Mouse (Mus musculus): ENCODE results near the gene Frmd4a. TPM values are rescaled to one million over a fixed set of nuclear protein-coding genes. Genes with fewer than 3 reads are reported as not detected.
A peak's percentile ranks its signal among the peaks of the same experiment; 100 is the strongest.
"Not testable (repeated sequence)": the region's sequence is repeated elsewhere in the genome, so short reads cannot be mapped to it uniquely, and the experiment has no call there.

The Frmd4a gene
- polyA plus RNA-seq, 1 experiment from 2014 or later: 19.3 TPM

DNA sequence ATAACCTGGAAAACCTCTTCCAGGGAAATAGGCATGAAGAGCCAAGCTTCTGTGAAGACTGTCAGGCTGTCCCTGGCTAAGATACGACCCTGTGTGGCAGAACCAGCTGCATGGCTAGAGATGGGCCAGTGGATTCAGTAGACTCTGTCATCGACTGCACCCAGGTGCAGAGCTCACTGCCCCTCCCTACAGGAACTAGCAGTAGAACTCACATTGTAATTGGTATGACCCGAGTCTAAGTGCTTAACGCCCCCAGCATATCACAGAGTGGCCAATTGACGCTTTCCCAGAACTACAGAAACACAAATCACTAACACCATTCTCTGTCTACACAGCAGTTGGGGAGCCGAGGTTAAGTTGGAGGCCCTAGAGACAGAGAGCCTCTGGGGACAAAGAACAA, 232.2 kb downstream of the Frmd4a start:
- H3K27me3 ChIP-seq (ENCODE audit: control insufficient read depth, insufficient read depth, low read length): no peaks in the 10 kb centered on the region
- no peak overlapping the region for H3K27ac ChIP-seq (ENCODE audit: low read length)
- no peaks in the 10 kb centered on the region for H3K36me3 ChIP-seq (ENCODE audit: control insufficient read depth, insufficient read depth)
- no peak overlapping the region for H3K4me2 ChIP-seq (ENCODE audit: low read depth, low read length)
- H3K9ac ChIP-seq (ENCODE audit: low read length): no peak overlapping the region
- peaks cover 18% of the 10 kb centered on the region for H3K4me1 ChIP-seq (ENCODE audit: control insufficient read depth, insufficient read depth, low read length)
- H3K4me3 ChIP-seq (ENCODE audit: low read length): no peak overlapping the region
- WGBS: 36% methylated on average over 6 of the region's 6 CpGs
- no peak for ATAC-seq (replicated peaks; ENCODE audit: extremely low read depth, insufficient read depth, low FRiP score)
- H3K9me3 ChIP-seq (replicated peaks; ENCODE audit: control insufficient read depth, low read length): no peaks in the 10 kb centered on the region

DNA sequence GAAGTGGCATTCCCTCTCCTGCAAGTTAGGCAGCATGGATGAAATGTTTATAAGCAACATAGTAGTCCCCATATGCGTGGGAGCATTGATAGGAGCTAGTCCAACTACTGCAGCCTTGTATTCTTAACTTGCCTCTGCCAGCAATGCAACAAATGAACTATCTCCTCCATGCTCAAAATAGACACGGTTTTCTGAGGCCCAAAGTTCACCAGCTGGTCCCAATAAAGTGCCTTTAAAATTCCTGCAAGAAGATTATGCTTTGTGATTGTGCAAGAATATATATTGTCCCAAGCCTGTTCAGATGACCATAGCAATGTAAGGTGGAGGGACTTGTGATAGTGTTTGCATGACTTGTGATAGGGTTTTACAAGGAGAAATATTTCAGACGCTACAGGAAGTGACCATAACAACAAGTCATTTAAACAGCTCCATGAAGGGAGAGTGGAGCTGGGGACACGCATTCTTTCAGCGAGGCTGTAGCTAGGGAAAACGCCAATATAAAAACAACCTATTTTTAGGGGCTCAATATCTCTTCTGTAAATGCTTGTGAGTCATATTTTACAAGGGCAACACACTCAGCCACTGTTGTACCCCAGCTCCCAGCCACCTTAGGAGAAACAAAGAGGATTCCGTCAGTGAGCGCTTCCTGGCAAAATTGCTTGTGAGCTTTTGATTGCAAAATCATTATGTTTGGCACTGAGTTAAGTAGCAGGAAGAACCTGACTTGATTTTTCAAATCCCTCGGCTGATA, 235.2 kb downstream of the Frmd4a start:
- Histone ChIP-seq H3K4me2 (ENCODE audit: low read depth, low read length) (peak overlapping the region; percentile 56), H3K27me3 (ENCODE audit: control insufficient read depth, insufficient read depth, low read length) (no peaks in the 10 kb centered on the region), H3K36me3 (ENCODE audit: control insufficient read depth, insufficient read depth) (no peaks in the 10 kb centered on the region), H3K9ac (ENCODE audit: low read length) (peak overlapping the region; percentile 54), H3K4me1 (ENCODE audit: control insufficient read depth, insufficient read depth, low read length) (peaks cover 18% of the 10 kb centered on the region), H3K9me3 (replicated peaks; ENCODE audit: control insufficient read depth, low read length) (no peaks in the 10 kb centered on the region), H3K27ac (ENCODE audit: low read length) (peak overlapping the region; percentile 96), H3K4me3 (ENCODE audit: low read length) (peak overlapping the region; percentile 8; the same call in 1 of the 2 replicates)
- ATAC-seq (replicated peaks; ENCODE audit: extremely low read depth, insufficient read depth, low FRiP score): peak; percentile 84
- 14% methylated on average over 9 of the region's 9 CpGs for WGBS

GRCm38 (mm10) chr2:4253348-4253747, 235.8 kb downstream of the Frmd4a start:
- Histone ChIP-seq H3K4me2 (ENCODE audit: low read depth, low read length) (peak overlapping the region; percentile 56), H3K36me3 (ENCODE audit: control insufficient read depth, insufficient read depth) (no peaks in the 10 kb centered on the region), H3K9ac (ENCODE audit: low read length) (peak overlapping the region; percentile 54), H3K4me3 (ENCODE audit: low read length) (peak overlapping the region; percentile 8; the same call in 1 of the 2 replicates), H3K4me1 (ENCODE audit: control insufficient read depth, insufficient read depth, low read length) (peaks cover 18% of the 10 kb centered on the region), H3K27ac (ENCODE audit: low read length) (peak overlapping the region; percentile 96), H3K27me3 (ENCODE audit: control insufficient read depth, insufficient read depth, low read length) (no peaks in the 10 kb centered on the region), H3K9me3 (replicated peaks; ENCODE audit: control insufficient read depth, low read length) (no peaks in the 10 kb centered on the region)
- WGBS: 9% methylated on average over 4 of the region's 4 CpGs
- peak; percentile 81 for ATAC-seq (replicated peaks; ENCODE audit: extremely low read depth, insufficient read depth, low FRiP score)

- Histone ChIP-seq H3K9me3 (replicated peaks; ENCODE audit: control insufficient read depth, low read length) (no peaks in the 10 kb centered on the region), H3K27ac (ENCODE audit: low read length) (no peak overlapping the region), H3K4me2 (ENCODE audit: low read depth, low read length) (no peak overlapping the region), H3K4me1 (ENCODE audit: control insufficient read depth, insufficient read depth, low read length) (peaks cover 18% of the 10 kb centered on the region), H3K4me3 (ENCODE audit: low read length) (no peak overlapping the region), H3K9ac (ENCODE audit: low read length) (no peak overlapping the region), H3K27me3 (ENCODE audit: control insufficient read depth, insufficient read depth, low read length) (no peaks in the 10 kb centered on the region), H3K36me3 (ENCODE audit: control insufficient read depth, insufficient read depth) (no peaks in the 10 kb centered on the region)
- ATAC-seq (replicated peaks; ENCODE audit: extremely low read depth, insufficient read depth, low FRiP score): no peak
- 74% methylated on average over 5 of the region's 5 CpGs for WGBS
Observed at GRCm38 (mm10) chr2:4254083-4254482, 236.6 kb downstream of the Frmd4a start.

- H3K4me3 ChIP-seq (ENCODE audit: low read length): no peak overlapping the region
- no peak for ATAC-seq (replicated peaks; ENCODE audit: extremely low read depth, insufficient read depth, low FRiP score)
- H3K4me2 ChIP-seq (ENCODE audit: low read depth, low read length): no peak overlapping the region
- H3K36me3 ChIP-seq (ENCODE audit: control insufficient read depth, insufficient read depth): no peaks in the 10 kb centered on the region
- H3K4me1 ChIP-seq (ENCODE audit: control insufficient read depth, insufficient read depth, low read length): peaks cover 21% of the 10 kb centered on the region
- WGBS: 84% methylated on average over 2 of the region's 2 CpGs
- H3K9me3 ChIP-seq (replicated peaks; ENCODE audit: control insufficient read depth, low read length): no peaks in the 10 kb centered on the region
- no peaks in the 10 kb centered on the region for H3K27me3 ChIP-seq (ENCODE audit: control insufficient read depth, insufficient read depth, low read length)
- no peak overlapping the region for H3K9ac ChIP-seq (ENCODE audit: low read length)
- H3K27ac ChIP-seq (ENCODE audit: low read length): no peak overlapping the region
Observed at GRCm38 (mm10) chr2:4256242-4256641, 238.7 kb downstream of the Frmd4a start.

DNA sequence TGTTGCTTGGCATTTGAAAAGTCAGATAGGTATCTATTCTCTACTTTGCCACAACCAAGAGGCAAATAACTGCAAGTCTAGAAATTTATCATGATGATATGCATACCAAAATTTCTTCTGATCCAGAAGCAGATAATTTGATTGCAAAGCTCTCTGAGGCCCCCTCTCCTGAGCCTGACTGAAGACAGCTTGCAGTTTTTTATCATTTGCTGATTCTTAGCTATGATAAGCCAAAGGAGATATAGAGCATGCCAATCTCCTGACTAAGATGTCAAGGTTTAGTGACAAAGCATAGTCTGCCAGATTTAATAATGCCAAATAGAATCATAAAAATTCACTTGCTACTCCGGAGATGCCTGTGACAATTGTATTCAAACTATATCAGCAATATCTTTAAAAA, 240.1 kb downstream of the Frmd4a start:
- H3K27me3 ChIP-seq (ENCODE audit: control insufficient read depth, insufficient read depth, low read length): no peaks in the 10 kb centered on the region
- H3K9ac ChIP-seq (ENCODE audit: low read length): no peak overlapping the region
- H3K4me1 ChIP-seq (ENCODE audit: control insufficient read depth, insufficient read depth, low read length): peaks cover 13% of the 10 kb centered on the region
- no peak overlapping the region for H3K4me3 ChIP-seq (ENCODE audit: low read length)
- no peaks in the 10 kb centered on the region for H3K9me3 ChIP-seq (replicated peaks; ENCODE audit: control insufficient read depth, low read length)
- no peaks in the 10 kb centered on the region for H3K36me3 ChIP-seq (ENCODE audit: control insufficient read depth, insufficient read depth)
- WGBS: 98% methylated on average over 1 of the region's 1 CpGs
- no peak overlapping the region for H3K27ac ChIP-seq (ENCODE audit: low read length)
- no peak for ATAC-seq (replicated peaks; ENCODE audit: extremely low read depth, insufficient read depth, low FRiP score)
- H3K4me2 ChIP-seq (ENCODE audit: low read depth, low read length): no peak overlapping the region

- H3K27ac ChIP-seq (ENCODE audit: low read length); H3K4me2 ChIP-seq (ENCODE audit: low read depth, low read length); H3K9me3 ChIP-seq (replicated peaks; ENCODE audit: control insufficient read depth, low read length); H3K4me1 ChIP-seq (ENCODE audit: control insufficient read depth, insufficient read depth, low read length); ATAC-seq (replicated peaks; ENCODE audit: extremely low read depth, insufficient read depth, low FRiP score); H3K27me3 ChIP-seq (ENCODE audit: control insufficient read depth, insufficient read depth, low read length); H3K36me3 ChIP-seq (ENCODE audit: control insufficient read depth, insufficient read depth); H3K9ac ChIP-seq (ENCODE audit: low read length); H3K4me3 ChIP-seq (ENCODE audit: low read length): not testable (repeated sequence)
- WGBS: 80% methylated on average over 12 of the region's 12 CpGs
Observed at GRCm38 (mm10) chr2:4258803-4259202, 241.3 kb downstream of the Frmd4a start.

DNA sequence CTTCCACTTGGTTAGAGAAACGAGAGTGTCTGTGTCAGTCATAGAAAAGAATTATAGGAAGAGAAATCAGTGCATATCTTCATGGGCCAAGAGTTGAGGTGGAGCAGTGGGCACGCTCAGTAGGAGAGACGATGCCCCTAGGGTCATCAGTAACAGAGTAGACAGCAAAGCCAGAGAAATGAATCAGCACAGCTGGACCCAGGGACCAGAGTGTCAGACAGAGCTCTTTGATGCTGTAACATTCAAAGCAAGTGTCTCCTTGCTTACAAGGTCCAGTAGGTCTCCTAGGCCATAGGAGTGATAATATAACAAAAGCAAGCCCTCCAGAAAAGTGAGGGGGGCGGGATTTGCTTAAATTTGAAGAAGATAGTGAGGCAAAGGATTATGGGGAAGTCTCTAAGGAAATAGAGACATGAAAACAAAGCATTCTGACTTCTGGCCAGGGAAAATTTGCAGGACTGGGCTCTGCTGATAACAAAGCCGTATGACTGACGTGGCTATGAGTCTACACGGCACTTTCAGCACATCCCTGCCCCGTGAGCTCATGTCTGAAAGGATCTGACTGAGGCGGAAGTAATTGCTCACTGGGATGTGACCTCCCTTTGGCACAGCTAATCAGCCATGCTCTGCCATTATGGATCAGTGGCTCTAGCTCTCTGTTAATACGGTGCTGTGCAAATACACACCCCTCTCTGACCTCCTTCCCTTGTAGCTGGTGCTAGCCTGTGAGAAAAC, 243.0 kb downstream of the Frmd4a start:
- ATAC-seq (replicated peaks; ENCODE audit: extremely low read depth, insufficient read depth, low FRiP score): no peak; the same call in 1 of the 2 replicates
- Histone ChIP-seq H3K9ac (ENCODE audit: low read length) (no peak overlapping the region), H3K27ac (ENCODE audit: low read length) (no peak overlapping the region), H3K36me3 (ENCODE audit: control insufficient read depth, insufficient read depth) (no peaks in the 10 kb centered on the region), H3K4me1 (ENCODE audit: control insufficient read depth, insufficient read depth, low read length) (peaks cover 3% of the 10 kb centered on the region), H3K4me2 (ENCODE audit: low read depth, low read length) (no peak overlapping the region), H3K9me3 (replicated peaks; ENCODE audit: control insufficient read depth, low read length) (no peaks in the 10 kb centered on the region), H3K4me3 (ENCODE audit: low read length) (no peak overlapping the region), H3K27me3 (ENCODE audit: control insufficient read depth, insufficient read depth, low read length) (no peaks in the 10 kb centered on the region)
- 43% methylated on average over 10 of the region's 10 CpGs for WGBS

DNA sequence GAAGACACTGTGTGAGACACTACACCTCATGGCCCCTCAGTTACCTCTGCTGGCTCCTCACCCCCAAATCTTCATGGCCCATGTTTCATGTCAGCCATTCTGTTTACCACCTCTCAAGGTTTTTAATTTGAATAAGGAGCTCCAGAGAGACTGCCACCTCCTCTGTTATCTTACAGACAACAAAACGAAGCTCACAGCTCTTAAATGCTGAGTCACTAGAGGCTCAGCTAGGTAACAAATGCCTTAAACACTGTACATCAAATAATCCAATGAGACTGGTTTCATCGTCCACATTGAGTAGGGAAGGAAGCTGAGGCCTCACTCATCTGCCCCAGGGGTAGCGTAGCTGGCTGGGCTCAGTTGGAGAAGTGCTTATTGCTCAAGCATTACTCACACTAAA, 245.2 kb downstream of the Frmd4a start:
- Histone ChIP-seq H3K36me3 (ENCODE audit: control insufficient read depth, insufficient read depth) (no peaks in the 10 kb centered on the region), H3K4me3 (ENCODE audit: low read length) (no peak overlapping the region), H3K27ac (ENCODE audit: low read length) (no peak overlapping the region), H3K27me3 (ENCODE audit: control insufficient read depth, insufficient read depth, low read length) (no peaks in the 10 kb centered on the region), H3K4me1 (ENCODE audit: control insufficient read depth, insufficient read depth, low read length) (peaks cover 3% of the 10 kb centered on the region), H3K9ac (ENCODE audit: low read length) (no peak overlapping the region), H3K4me2 (ENCODE audit: low read depth, low read length) (no peak overlapping the region), H3K9me3 (replicated peaks; ENCODE audit: control insufficient read depth, low read length) (no peaks in the 10 kb centered on the region)
- WGBS: 69% methylated on average over 3 of the region's 3 CpGs
- ATAC-seq (replicated peaks; ENCODE audit: extremely low read depth, insufficient read depth, low FRiP score): no peak

Data from heart, embryonic 16.5 days (tissue).